Mouse (Mus musculus) lung, embryonic 14.5 days (tissue): ENCODE results near the gene Mpp5. TPM values are rescaled to one million over a fixed set of nuclear protein-coding genes. Genes with fewer than 3 reads are reported as not detected.

Experiments
- ATAC-seq: fragments of 200-750 bp; cut with Nextera tagmentation; 2 replicates; pipeline ENCODE4 v1.8.0; 2017; ENCODE audit warnings: mild to moderate bottlenecking, moderate TSS enrichment, moderate library complexity; ENCODE audit not compliant: insufficient read depth
- DNase-seq: peaks from one replicate; pipeline ENCODE4 v3.0.0-alpha.2; 2015
- H3K27ac ChIP-seq: fragments of 300-500 bp; sonication (generic); 2 replicates; pipeline ENCODE4 v1.5.1; 2014; ENCODE audit warnings: low read depth, mild to moderate bottlenecking, moderate library complexity
- H3K27me3 ChIP-seq: fragments of 300-500 bp; sonication (generic); 2 replicates; pipeline ENCODE4 v1.6.1; 2014; ENCODE audit warnings: low read length, control low read depth; ENCODE audit not compliant: insufficient read depth
- H3K36me3 ChIP-seq: fragments of 300-500 bp; sonication (generic); 2 replicates; pipeline ENCODE4 v1.6.1; 2014; ENCODE audit warnings: control low read depth; ENCODE audit not compliant: insufficient read depth
- H3K4me1 ChIP-seq: fragments of 300-500 bp; sonication (generic); 2 replicates; pipeline ENCODE4 v1.6.1; 2014; ENCODE audit warnings: antibody characterized with exemption, control low read depth; ENCODE audit not compliant: insufficient read depth
- H3K4me2 ChIP-seq: fragments of 300-500 bp; sonication (generic); 2 replicates; pipeline ENCODE4 v1.6.1; 2014; ENCODE audit warnings: mild to moderate bottlenecking
- H3K4me3 ChIP-seq: fragments of 300-500 bp; sonication (generic); 2 replicates; pipeline ENCODE4 v1.5.1; 2014; ENCODE audit warnings: low read depth, low read length
- H3K9ac ChIP-seq: fragments of 300-500 bp; sonication (generic); 2 replicates; pipeline ENCODE4 v1.6.1; 2014
- H3K9me3 ChIP-seq: fragments of 300-500 bp; sonication (generic); 2 replicates; pipeline ENCODE4 v1.6.1; 2016; ENCODE audit warnings: low read depth, low read length, control low read depth
- CTCF ChIP-seq: IDR thresholded peaks from 2 replicates; pipeline ENCODE4 v1.5.1; 2016; ENCODE audit warnings: antibody characterized with exemption, low read depth
- WGBS: fragments of 180-500 bp; shearing (Covaris S2); extraction: QIAGEN DNeasy Blood & Tissue Kit; methylation state at CpG from one replicate; pipeline ENCODE4 v1.1.7; 2014; 5-methylcytosine and 5-hydroxymethylcytosine counted together
- polyA plus RNA-seq: library from polyadenylated mRNA; unstranded; fragments of >200 nt; fragmentation: Nextera tagmentation; extraction: Ambion mirVana; gene quantifications from 2 replicates; pipeline ENCODE4 v1.2.1, GENCODE M21; 2014

Gene Mpp5
- polyA plus RNA-seq, 1 experiment from 2014 or later = 18.7 TPM

DNA sequence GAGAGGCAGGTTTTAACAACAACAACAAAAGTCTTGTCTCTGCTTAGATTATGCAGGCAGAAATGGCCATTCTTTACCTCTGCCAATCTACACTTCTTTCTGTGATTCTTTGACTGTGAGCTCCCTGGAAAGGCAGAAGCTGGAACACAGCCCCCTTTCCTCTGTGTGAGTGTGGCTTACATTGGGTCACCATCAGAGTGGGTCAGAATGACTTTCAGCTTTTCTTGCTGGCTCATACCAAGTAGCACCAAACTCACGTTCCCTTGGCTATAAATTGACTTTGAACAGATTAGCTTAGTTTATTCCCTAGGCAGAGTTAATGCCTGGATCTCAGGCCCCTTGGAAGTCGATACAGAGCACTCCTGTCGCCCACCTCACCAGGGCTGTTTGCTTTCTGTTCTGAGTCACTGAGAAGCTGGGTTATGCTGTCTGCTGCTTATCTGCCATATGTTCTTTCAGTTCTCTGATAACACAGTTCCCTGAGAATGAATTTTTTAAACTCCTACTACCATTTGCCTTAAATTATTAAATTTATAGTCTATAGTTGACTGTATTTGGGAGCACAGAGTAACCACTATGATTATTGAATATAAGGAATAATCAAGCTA, 39.7 kb downstream of the Mpp5 start:
- no peak for TF ChIP-seq CTCF
- Histone ChIP-seq H3K4me3 (no peak overlapping the region), H3K4me1 (no peaks in the 10 kb centered on the region), H3K27ac (0 out of 2 replicates have a peak overlapping the region, but pooled peaks have one; percentile 5), H3K9ac (no peak overlapping the region), H3K27me3 (no peaks in the 10 kb centered on the region), H3K36me3 (no peaks in the 10 kb centered on the region), H3K9me3 (no peaks in the 10 kb centered on the region), H3K4me2 (no peak overlapping the region)
- DNase-seq (no peak), ATAC-seq (no peak)
- WGBS = 35% methylated on average over 3 of the region's 3 CpGs

DNA sequence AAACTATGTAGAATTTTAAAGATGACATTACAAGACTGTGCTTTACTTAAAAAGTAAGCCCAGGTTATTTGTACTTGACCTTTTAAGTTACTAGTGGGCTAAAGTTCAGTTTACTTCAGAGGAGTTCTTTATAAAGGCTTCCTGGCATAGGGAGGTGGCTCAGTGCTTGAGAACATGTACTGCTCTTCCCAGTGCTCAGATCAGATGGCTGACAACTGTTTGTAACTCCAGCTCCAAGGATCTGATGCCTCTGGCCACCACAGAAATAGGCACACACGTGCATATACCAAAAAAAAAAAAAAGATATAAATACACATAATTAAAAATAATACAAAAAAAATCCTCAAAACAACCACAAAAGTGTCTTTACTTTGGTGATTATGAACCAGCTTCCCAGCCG, 42.1 kb downstream of the Mpp5 start:
- Histone ChIP-seq H3K4me3 (no peak overlapping the region), H3K9ac (no peak overlapping the region), H3K27ac (no peak overlapping the region), H3K36me3 (no peaks in the 10 kb centered on the region), H3K4me1 (no peaks in the 10 kb centered on the region), H3K27me3 (no peaks in the 10 kb centered on the region), H3K4me2 (no peak overlapping the region), H3K9me3 (no peaks in the 10 kb centered on the region)
- 30% methylated on average over 2 of the region's 2 CpGs for WGBS
- DNase-seq = no peak
- TF ChIP-seq CTCF = no peak
- ATAC-seq = no peak

DNA sequence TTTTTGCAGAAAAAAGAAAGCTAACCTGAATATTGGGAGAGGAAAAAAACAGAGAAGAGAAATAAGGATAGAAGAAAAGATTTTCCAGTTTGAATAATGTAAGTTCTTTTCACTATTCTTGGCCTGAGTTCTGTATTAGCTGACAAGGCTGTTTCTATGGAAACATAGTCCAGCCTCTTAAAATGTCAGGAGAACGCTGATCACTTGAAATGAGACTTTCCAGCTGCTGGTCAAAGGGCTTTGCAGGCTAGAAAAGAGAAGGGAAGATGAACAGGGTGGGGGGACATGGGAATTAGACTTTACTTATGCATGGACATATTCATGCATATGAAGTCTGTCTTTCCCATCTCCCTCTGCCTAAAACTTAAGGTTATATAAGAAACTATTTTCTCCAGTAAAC, 45.5 kb downstream of the Mpp5 start:
- ATAC-seq (peak; percentile 88), DNase-seq (peak; percentile 91)
- Histone ChIP-seq H3K4me2 (no peak overlapping the region), H3K27me3 (no peaks in the 10 kb centered on the region), H3K9me3 (no peaks in the 10 kb centered on the region), H3K36me3 (peaks cover 12% of the 10 kb centered on the region), H3K27ac (no peak overlapping the region), H3K9ac (no peak overlapping the region), H3K4me1 (no peaks in the 10 kb centered on the region), H3K4me3 (no peak overlapping the region)
- no peak for TF ChIP-seq CTCF
- whole genome bisulfite sequencing = 13% methylated on average over 1 of the region's 1 CpGs

DNA sequence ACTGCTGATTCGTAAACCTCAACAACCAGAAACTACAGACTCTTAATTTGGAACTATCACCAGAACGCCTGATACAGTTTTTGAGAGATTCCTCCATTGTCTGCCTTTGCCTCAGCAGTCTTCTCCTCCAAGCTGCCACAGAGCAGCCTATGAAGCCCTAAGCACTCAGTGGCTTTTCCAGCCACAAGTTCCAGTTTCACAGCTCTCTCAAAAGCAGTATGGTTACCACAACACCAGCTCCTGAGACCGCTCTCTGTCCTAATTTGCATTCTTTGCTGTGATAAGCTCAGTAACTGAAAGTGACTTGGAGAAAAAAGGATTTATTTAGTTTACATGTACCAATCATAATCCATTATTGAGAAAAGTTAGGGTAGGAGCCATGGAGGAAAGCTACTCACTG, 51.3 kb downstream of the Mpp5 start:
- no peak for ATAC-seq
- TF ChIP-seq CTCF = no peak
- no peak overlapping the region for H3K4me2 ChIP-seq
- H3K4me1 ChIP-seq = no peaks in the 10 kb centered on the region
- H3K27me3 ChIP-seq = no peaks in the 10 kb centered on the region
- DNase-seq = no peak
- no peak overlapping the region for H3K9ac ChIP-seq
- H3K36me3 ChIP-seq = peaks cover 12% of the 10 kb centered on the region
- no peaks in the 10 kb centered on the region for H3K9me3 ChIP-seq
- no peak overlapping the region for H3K4me3 ChIP-seq
- 86% methylated on average over 3 of the region's 3 CpGs for WGBS
- no peak overlapping the region for H3K27ac ChIP-seq

DNA sequence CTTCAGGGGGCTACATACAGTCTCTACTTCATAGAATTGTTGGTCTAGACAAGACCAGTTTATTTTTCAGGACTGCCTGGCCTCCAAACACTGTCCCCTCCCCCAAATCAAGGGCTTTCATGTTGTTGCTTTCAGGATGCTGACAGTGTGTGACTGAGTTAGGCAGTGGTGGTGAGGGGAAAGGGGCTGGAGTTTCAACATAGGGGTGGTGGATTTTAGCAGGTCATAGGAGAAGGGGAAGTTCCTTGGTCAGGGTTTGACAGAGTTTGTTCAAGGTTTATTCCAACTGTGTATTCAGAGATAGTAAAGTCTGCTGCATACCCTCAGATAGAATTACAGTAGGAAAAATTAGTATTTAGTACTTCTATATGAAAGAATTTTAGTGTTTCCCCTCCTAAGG, 53.1 kb downstream of the Mpp5 start:
- no peak for ATAC-seq
- Histone ChIP-seq H3K36me3 (peaks cover 11% of the 10 kb centered on the region), H3K27ac (no peak overlapping the region), H3K9ac (no peak overlapping the region), H3K4me1 (no peaks in the 10 kb centered on the region), H3K27me3 (no peaks in the 10 kb centered on the region), H3K4me3 (no peak overlapping the region), H3K9me3 (no peaks in the 10 kb centered on the region), H3K4me2 (no peak overlapping the region)
- TF ChIP-seq CTCF = no peak
- DNase-seq = no peak

DNA sequence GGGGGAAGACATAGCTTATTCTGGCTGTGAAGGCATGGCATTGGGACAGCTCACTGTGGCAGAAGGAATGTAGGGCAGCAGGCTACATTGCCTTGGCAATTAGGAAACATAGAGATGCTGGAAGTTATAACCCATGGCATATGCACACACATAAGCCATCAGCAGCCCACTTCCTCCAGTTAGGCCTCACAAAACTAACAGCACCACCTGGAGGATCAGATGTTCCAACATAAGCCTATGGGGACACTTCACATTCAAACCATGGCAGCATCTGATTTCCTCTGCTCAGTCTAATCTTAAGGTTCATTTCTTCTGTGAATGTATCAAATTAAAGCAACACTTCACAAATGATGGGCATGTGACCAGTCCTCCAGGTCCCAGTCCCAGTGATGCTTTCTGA, 65.7 kb downstream of the Mpp5 start:
- no peak overlapping the region for H3K27ac ChIP-seq
- no peak for ATAC-seq
- no peaks in the 10 kb centered on the region for H3K4me1 ChIP-seq
- H3K9ac ChIP-seq = no peak overlapping the region
- DNase-seq = peak; percentile 9
- no peaks in the 10 kb centered on the region for H3K9me3 ChIP-seq
- no peak overlapping the region for H3K4me3 ChIP-seq
- no peak overlapping the region for H3K4me2 ChIP-seq
- TF ChIP-seq CTCF = peak; percentile 23; the same call in 1 of the 2 replicates
- H3K27me3 ChIP-seq = no peaks in the 10 kb centered on the region
- H3K36me3 ChIP-seq = 0 out of 2 replicates have a peak, but pooled peaks cover 7% of the 10 kb centered on the region

DNA sequence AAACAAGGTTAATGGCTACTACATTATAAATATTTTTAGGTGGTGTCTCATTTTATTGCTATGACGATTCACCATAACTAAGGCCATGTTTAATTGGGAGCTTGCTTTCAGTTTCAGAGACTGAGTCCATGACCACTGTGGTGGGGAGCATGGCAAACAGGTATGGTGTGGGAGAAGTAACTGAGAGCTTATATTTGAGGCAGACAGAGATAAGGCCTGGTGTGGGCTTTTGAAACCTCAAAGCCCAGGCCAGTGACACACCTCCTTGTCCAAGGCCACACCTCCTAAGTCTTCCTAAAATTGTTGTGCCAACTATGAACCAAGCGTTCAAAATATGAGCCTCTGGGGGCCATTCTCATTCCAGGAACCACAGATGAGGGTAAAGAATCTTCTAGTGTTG, 85.8 kb downstream of the Mpp5 start:
- Histone ChIP-seq H3K36me3 (peaks cover 57% of the 10 kb centered on the region), H3K9ac (no peak overlapping the region), H3K4me2 (no peak overlapping the region), H3K27ac (no peak overlapping the region), H3K27me3 (no peaks in the 10 kb centered on the region), H3K4me1 (no peaks in the 10 kb centered on the region), H3K4me3 (no peak overlapping the region), H3K9me3 (no peaks in the 10 kb centered on the region)
- WGBS = 88% methylated on average over 2 of the region's 2 CpGs
- no peak for TF ChIP-seq CTCF
- ATAC-seq = no peak
- no peak for DNase-seq

DNA sequence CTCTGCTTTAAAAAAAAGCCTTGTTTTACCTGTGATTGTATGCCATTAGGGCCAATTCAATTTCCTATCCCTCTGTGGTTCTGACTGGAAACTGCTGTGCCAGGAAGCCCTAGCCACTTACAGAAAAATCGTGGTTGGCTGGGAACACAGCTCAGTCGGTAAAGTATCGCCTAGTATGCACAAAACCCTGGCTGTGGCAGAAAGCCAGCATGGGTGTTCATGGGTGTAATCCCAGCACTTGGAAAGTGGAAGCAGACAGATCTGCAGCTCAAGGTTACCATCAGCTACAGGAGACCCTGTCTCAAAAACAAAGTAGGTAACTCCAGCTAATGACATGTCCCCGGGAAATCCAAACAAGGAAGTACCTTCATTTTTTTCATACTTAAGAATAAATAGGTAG, 91.2 kb downstream of the Mpp5 start:
- TF ChIP-seq CTCF = no peak
- Histone ChIP-seq H3K9ac (no peak overlapping the region), H3K4me3 (no peak overlapping the region), H3K4me1 (no peaks in the 10 kb centered on the region), H3K27ac (no peak overlapping the region), H3K36me3 (peaks cover 67% of the 10 kb centered on the region), H3K4me2 (no peak overlapping the region), H3K9me3 (no peaks in the 10 kb centered on the region), H3K27me3 (no peaks in the 10 kb centered on the region)
- ATAC-seq (no peak), DNase-seq (no peak)
- WGBS = 81% methylated on average over 4 of the region's 4 CpGs
